Mouse (Mus musculus) lung, postnatal 0 days (tissue): ENCODE data around the gene Hist1h2bk.

Experiments used
- CTCF ChIP-seq: IDR thresholded peaks from 2 replicates; pipeline ENCODE4 v1.5.1; 2016; ENCODE audit warnings: antibody characterized with exemption, mild to moderate bottlenecking
- EP300 ChIP-seq: IDR thresholded peaks from 2 replicates; pipeline ENCODE4 v1.6.1; 2016; ENCODE audit warnings: antibody characterized with exemption, mild to moderate bottlenecking, control low read depth

- TF ChIP-seq CTCF: peak; percentile 17; the same call in 1 of the 2 replicates
- TF ChIP-seq EP300: no peak
Observed at GRCm38 (mm10) chr13:22006334-22007120, 29.1 kb upstream of the Hist1h2bk start.
